Mouse (Mus musculus): Measurements from ENCODE around the gene Arid1b. TPM values are rescaled to one million over a fixed set of nuclear protein-coding genes. Genes with fewer than 3 reads are reported as not detected.

The Arid1b gene
- polyA plus RNA-seq, 1 experiment, result 59.4 TPM

GRCm38 (mm10) chr17:5203346-5204102 is 209.4 kb downstream of the Arid1b start:
- 36% methylated on average over 10 of the region's 10 CpGs for WGBS
- H3K27ac ChIP-seq (ENCODE audit: insufficient read depth, low read depth, low read length), result peak overlapping the region; percentile 17
- no peak overlapping the region for H3K4me3 ChIP-seq (ENCODE audit: low read depth, low read length)
- no peak for TF ChIP-seq CTCF (IDR thresholded peaks at IDR 0.05; ENCODE audit: extremely low read depth, insufficient read length, insufficient replicate concordance, low read depth, low read length)
- TF ChIP-seq POLR2A (IDR thresholded peaks at IDR 0.05; ENCODE audit: low read depth, low read length), result no peak
- no peaks in the 10 kb centered on the region for H3K36me3 ChIP-seq (ENCODE audit: control insufficient read depth, insufficient read depth, low read length)
- peaks cover 24% of the 10 kb centered on the region for H3K4me1 ChIP-seq (ENCODE audit: control insufficient read depth, insufficient read depth, insufficient read length, low read length)
- no peaks in the 10 kb centered on the region for H3K27me3 ChIP-seq (ENCODE audit: control insufficient read depth, insufficient read depth, low read length)

- Histone ChIP-seq H3K4me1 (ENCODE audit: control insufficient read depth, insufficient read depth, insufficient read length, low read length) (peaks cover 24% of the 10 kb centered on the region), H3K27me3 (ENCODE audit: control insufficient read depth, insufficient read depth, low read length) (no peaks in the 10 kb centered on the region), H3K36me3 (ENCODE audit: control insufficient read depth, insufficient read depth, low read length) (no peaks in the 10 kb centered on the region), H3K27ac (ENCODE audit: insufficient read depth, low read depth, low read length) (0 out of 2 replicates have a peak overlapping the region, but pooled peaks have one; percentile 10), H3K4me3 (ENCODE audit: low read depth, low read length) (no peak overlapping the region)
- 43% methylated on average over 9 of the region's 9 CpGs for WGBS
- TF ChIP-seq CTCF (IDR thresholded peaks at IDR 0.05; ENCODE audit: extremely low read depth, insufficient read length, insufficient replicate concordance, low read depth, low read length) (no peak), POLR2A (IDR thresholded peaks at IDR 0.05; ENCODE audit: low read depth, low read length) (no peak)
Measured at GRCm38 (mm10) chr17:5204103-5204665, 210.1 kb downstream of the Arid1b start.

GRCm38 (mm10) chr17:5205163-5205581 is 211.0 kb downstream of the Arid1b start:
- Histone ChIP-seq H3K4me1 (ENCODE audit: control insufficient read depth, insufficient read depth, insufficient read length, low read length) (peaks cover 24% of the 10 kb centered on the region), H3K27me3 (ENCODE audit: control insufficient read depth, insufficient read depth, low read length) (no peaks in the 10 kb centered on the region), H3K36me3 (ENCODE audit: control insufficient read depth, insufficient read depth, low read length) (no peaks in the 10 kb centered on the region), H3K27ac (ENCODE audit: insufficient read depth, low read depth, low read length) (no peak overlapping the region), H3K4me3 (ENCODE audit: low read depth, low read length) (no peak overlapping the region)
- 31% methylated on average over 7 of the region's 7 CpGs for WGBS
- TF ChIP-seq CTCF (IDR thresholded peaks at IDR 0.05; ENCODE audit: extremely low read depth, insufficient read length, insufficient replicate concordance, low read depth, low read length) (peak; percentile 24; the same call in 1 of the 2 replicates), POLR2A (IDR thresholded peaks at IDR 0.05; ENCODE audit: low read depth, low read length) (no peak)

- no peaks in the 10 kb centered on the region for H3K36me3 ChIP-seq (ENCODE audit: control insufficient read depth, insufficient read depth, low read length)
Measured at GRCm38 (mm10) chr17:5206731-5207130, 212.6 kb downstream of the Arid1b start.

GRCm38 (mm10) chr17:5207881-5208280 is 213.7 kb downstream of the Arid1b start:
- no peak for TF ChIP-seq CTCF (IDR thresholded peaks at IDR 0.05; ENCODE audit: extremely low read depth, insufficient read length, insufficient replicate concordance, low read depth, low read length)
- no peak for TF ChIP-seq POLR2A (IDR thresholded peaks at IDR 0.05; ENCODE audit: low read depth, low read length)
- no peak overlapping the region for H3K4me3 ChIP-seq (ENCODE audit: low read depth, low read length)
- no peak overlapping the region for H3K27ac ChIP-seq (ENCODE audit: insufficient read depth, low read depth, low read length)
- no peaks in the 10 kb centered on the region for H3K27me3 ChIP-seq (ENCODE audit: control insufficient read depth, insufficient read depth, low read length)
- H3K36me3 ChIP-seq (ENCODE audit: control insufficient read depth, insufficient read depth, low read length), result no peaks in the 10 kb centered on the region
- 89% methylated on average over 8 of the region's 8 CpGs for WGBS
- peaks cover 20% of the 10 kb centered on the region for H3K4me1 ChIP-seq (ENCODE audit: control insufficient read depth, insufficient read depth, insufficient read length, low read length)

More at GRCm38 (mm10) chr17:5206731-5207130, 212.6 kb downstream of the Arid1b start:
- WGBS, result 43% methylated on average over 9 of the region's 9 CpGs
- Histone ChIP-seq H3K27me3 (ENCODE audit: control insufficient read depth, insufficient read depth, low read length) (no peaks in the 10 kb centered on the region), H3K27ac (ENCODE audit: insufficient read depth, low read depth, low read length) (no peak overlapping the region), H3K4me1 (ENCODE audit: control insufficient read depth, insufficient read depth, insufficient read length, low read length) (peaks cover 24% of the 10 kb centered on the region), H3K4me3 (ENCODE audit: low read depth, low read length) (no peak overlapping the region)
- TF ChIP-seq CTCF (IDR thresholded peaks at IDR 0.05; ENCODE audit: extremely low read depth, insufficient read length, insufficient replicate concordance, low read depth, low read length) (no peak), POLR2A (IDR thresholded peaks at IDR 0.05; ENCODE audit: low read depth, low read length) (no peak)

GRCm38 (mm10) chr17:5208362-5208761 is 214.2 kb downstream of the Arid1b start:
- Histone ChIP-seq H3K27ac (ENCODE audit: insufficient read depth, low read depth, low read length) (no peak overlapping the region), H3K36me3 (ENCODE audit: control insufficient read depth, insufficient read depth, low read length) (no peaks in the 10 kb centered on the region), H3K4me1 (ENCODE audit: control insufficient read depth, insufficient read depth, insufficient read length, low read length) (peaks cover 16% of the 10 kb centered on the region), H3K27me3 (ENCODE audit: control insufficient read depth, insufficient read depth, low read length) (no peaks in the 10 kb centered on the region), H3K4me3 (ENCODE audit: low read depth, low read length) (no peak overlapping the region)
- WGBS, result 50% methylated on average over 3 of the region's 3 CpGs
- TF ChIP-seq CTCF (IDR thresholded peaks at IDR 0.05; ENCODE audit: extremely low read depth, insufficient read length, insufficient replicate concordance, low read depth, low read length) (peak; percentile 19; the same call in 1 of the 2 replicates), POLR2A (IDR thresholded peaks at IDR 0.05; ENCODE audit: low read depth, low read length) (no peak)

GRCm38 (mm10) chr17:5209076-5209475 is 214.9 kb downstream of the Arid1b start:
- H3K27ac ChIP-seq (ENCODE audit: insufficient read depth, low read depth, low read length), result no peak overlapping the region
- H3K4me3 ChIP-seq (ENCODE audit: low read depth, low read length), result no peak overlapping the region
- H3K27me3 ChIP-seq (ENCODE audit: control insufficient read depth, insufficient read depth, low read length), result no peaks in the 10 kb centered on the region
- H3K36me3 ChIP-seq (ENCODE audit: control insufficient read depth, insufficient read depth, low read length), result no peaks in the 10 kb centered on the region
- TF ChIP-seq POLR2A (IDR thresholded peaks at IDR 0.05; ENCODE audit: low read depth, low read length) (no peak), CTCF (IDR thresholded peaks at IDR 0.05; ENCODE audit: extremely low read depth, insufficient read length, insufficient replicate concordance, low read depth, low read length) (no peak)
- peaks cover 10% of the 10 kb centered on the region; the same call in 1 of the 2 replicates for H3K4me1 ChIP-seq (ENCODE audit: control insufficient read depth, insufficient read depth, insufficient read length, low read length)
- WGBS, result 98% methylated on average over 1 of the region's 1 CpGs

Data from small intestine, adult 2 months (tissue).